Mouse (Mus musculus): ENCODE data around the gene Tmprss3.

GRCm38 (mm10) chr17:31152512-31152911, 46.3 kb downstream of the Tmprss3 start:
- TF ChIP-seq CTCF (IDR thresholded peaks at IDR 0.05; ENCODE audit: extremely low read depth, insufficient read depth, insufficient read length, insufficient replicate concordance) = no peak
- TF ChIP-seq POLR2A (IDR thresholded peaks at IDR 0.05; ENCODE audit: low read depth, low read length) = no peak

All from spleen, adult 2 months (tissue).